Mouse (Mus musculus) G1E-ER4 (cell line): ENCODE data around the gene Tpgs1. TPM values are rescaled to one million over a fixed set of nuclear protein-coding genes. Genes with fewer than 3 reads are reported as not detected.

Source experiments
- GATA1 ChIP-seq: IDR thresholded peaks from one replicate; pipeline ENCODE4 v1.8.0; 2012; ENCODE audit warnings: low read length, inconsistent platforms
- polyA plus RNA-seq: library from polyadenylated mRNA; stranded (reverse); fragments of >175 nt; gene quantifications from 2 replicates; pipeline ENCODE4 v1.2.3, GENCODE M21; 2012

The Tpgs1 gene
- polyA plus RNA-seq, 1 experiment = 126 TPM

DNA sequence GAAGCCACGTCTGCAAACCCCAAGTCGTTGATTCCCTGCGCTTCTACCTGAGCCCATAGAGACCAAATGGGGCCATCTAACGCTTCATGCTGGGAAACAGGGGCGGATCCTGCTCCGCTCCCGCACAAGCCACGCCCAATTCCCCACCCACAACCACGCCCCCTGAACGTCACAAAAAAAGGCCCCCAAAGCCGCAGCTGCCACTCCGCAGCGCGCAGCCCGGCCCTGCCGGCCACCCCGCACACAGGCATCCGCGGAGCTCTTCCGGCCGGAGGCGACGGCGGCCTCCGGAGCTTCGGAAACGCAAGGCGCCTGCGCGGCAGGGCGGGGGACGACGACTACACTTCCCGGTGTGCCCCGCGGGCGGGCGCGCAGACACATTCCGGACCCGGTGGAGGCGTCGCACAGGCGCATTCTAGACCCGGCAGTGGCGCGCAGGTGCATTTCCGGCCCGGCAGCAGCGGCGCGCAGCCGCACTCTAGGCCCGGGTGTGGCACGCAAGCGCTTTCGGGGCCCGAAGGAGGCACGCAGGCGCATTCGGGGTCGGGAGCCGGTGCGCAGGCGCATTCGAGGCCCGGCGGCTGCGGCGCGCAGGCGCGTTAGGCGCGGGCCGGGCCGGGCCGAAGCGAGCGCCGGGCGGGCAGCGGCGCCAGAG, 12.5 kb downstream of the Tpgs1 start, which contains the start of gene Cdc34:
Cdc34 (plus strand) TSS at position 605 of the 655 bp plus-strand sequence.
- TF ChIP-seq GATA1 = no peak

DNA sequence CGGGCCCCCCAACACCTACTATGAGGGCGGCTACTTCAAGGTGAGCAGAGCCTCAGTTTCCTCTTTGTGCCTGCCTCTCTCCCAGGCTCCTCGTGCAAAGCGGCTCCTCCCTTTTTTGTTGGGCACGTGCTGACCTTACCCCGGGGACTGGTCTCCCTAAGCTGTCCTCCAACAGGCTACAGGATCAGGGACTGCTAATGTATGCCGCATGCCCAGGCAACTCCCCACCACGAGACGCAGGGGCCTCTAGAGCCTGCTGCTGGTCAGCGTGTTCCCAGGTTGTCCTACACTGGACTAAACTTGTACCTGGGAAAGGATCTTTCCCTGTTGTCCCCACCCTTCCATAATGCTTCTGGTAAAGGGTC, 13.4 kb downstream of the Tpgs1 start:
- no peak for TF ChIP-seq GATA1

- TF ChIP-seq GATA1 = no peak
Measured at GRCm38 (mm10) chr10:79682916-79683582, 13.9 kb downstream of the Tpgs1 start.

- TF ChIP-seq GATA1 = no peak
Measured at GRCm38 (mm10) chr10:79683726-79684640, 14.8 kb downstream of the Tpgs1 start.

GRCm38 (mm10) chr10:79684770-79685600, 15.8 kb downstream of the Tpgs1 start:
- TF ChIP-seq GATA1 = no peak

- no peak for TF ChIP-seq GATA1
Measured at GRCm38 (mm10) chr10:79686219-79686618, 17.1 kb downstream of the Tpgs1 start.

GRCm38 (mm10) chr10:79686691-79687090, 17.5 kb downstream of the Tpgs1 start:
- TF ChIP-seq GATA1 = no peak

DNA sequence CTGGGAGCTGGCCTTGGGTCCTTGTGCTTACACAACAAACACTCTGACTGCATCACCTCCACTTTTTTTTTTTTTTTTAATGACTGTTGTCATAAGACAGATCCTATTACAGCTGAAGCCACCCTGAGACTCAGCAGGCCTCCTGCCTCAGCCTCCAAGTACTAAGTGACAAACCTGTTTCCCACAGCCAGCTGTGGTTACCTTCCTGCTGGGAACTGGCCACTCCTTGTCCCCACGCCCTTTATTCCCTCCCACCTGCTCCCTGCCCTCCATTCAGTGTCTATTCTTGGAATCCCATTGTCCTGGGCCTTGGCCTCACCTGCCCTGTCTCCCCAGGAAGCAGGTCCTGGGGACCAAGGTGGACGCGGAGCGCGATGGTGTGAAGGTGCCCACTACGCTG, 18.3 kb downstream of the Tpgs1 start:
- no peak for TF ChIP-seq GATA1

DNA sequence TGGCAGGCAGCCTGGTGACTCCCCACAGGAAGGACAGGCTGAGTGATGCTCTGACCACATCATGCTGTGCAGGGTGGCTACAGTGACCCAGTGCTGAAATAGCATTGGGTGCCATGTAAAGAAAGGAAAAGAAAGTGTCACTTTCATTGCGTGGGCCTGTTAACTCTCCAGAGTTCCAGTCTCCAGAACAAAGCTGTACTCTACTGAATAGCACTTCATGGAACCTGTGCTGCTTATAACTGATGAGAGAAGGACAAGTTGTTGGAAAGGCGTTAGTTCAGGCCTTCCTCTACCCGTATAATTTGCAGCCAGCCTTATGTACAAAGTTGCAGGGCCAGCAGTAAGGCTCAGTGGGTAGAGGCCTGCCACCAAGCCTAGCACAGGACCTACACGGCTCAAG, 19.6 kb downstream of the Tpgs1 start, which contains the start of gene Gzmm:
Gzmm (plus strand) TSS at position 301 of the 400 bp plus-strand sequence.
- no peak for TF ChIP-seq GATA1

- no peak for TF ChIP-seq GATA1
Measured at GRCm38 (mm10) chr10:79689178-79689577, 20.0 kb downstream of the Tpgs1 start.

DNA sequence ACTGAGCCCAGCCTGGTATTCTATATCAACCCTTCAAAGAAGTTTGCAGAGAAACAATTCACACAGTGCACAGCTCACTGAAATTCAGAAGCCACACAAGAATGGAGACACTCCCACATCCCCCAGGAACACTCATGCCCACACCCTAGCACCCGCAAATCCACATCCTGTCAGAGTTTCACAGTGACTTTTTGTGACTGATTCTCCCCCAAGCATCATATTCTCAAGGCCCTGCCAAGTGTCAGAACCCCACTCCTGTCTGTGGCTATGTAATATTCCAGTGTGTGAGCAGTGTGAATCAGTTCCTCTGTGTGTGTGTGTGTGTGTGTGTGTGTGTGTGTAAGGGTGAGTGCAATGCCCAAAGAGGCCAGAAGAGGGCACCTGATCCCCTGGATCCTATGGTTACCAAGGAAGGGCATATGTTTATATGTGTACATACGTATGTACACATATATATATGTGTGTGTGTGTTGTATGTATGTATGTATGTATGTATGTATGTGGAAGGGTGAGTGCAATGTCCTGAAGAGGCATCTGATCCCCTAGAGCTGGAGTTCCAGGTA, 22.9 kb downstream of the Tpgs1 start:
- TF ChIP-seq GATA1 = no peak

- no peak for TF ChIP-seq GATA1
Measured at GRCm38 (mm10) chr10:79693580-79694378, 24.6 kb downstream of the Tpgs1 start.

GRCm38 (mm10) chr10:79694379-79694655, 25.1 kb downstream of the Tpgs1 start:
- no peak for TF ChIP-seq GATA1
